Mouse (Mus musculus) midbrain, embryonic 11.5 days (tissue): ENCODE data around the gene 4930426L09Rik. TPM values are rescaled to one million over a fixed set of nuclear protein-coding genes. Genes with fewer than 3 reads are reported as not detected.

Experiments used
- ATAC-seq: fragments of 200-750 bp; cut with Nextera tagmentation; 2 replicates; pipeline ENCODE4 v1.8.0; 2017; ENCODE audit warnings: moderate TSS enrichment, moderate library complexity; ENCODE audit not compliant: low FRiP score
- DNase-seq: peaks from one replicate; pipeline ENCODE4 v3.0.0; 2015; ENCODE audit warnings: low spot score; ENCODE audit errors: missing footprints
- H3K27ac ChIP-seq: fragments of 300-500 bp; sonication (generic); 2 replicates; pipeline ENCODE4 v1.5.1; 2014; ENCODE audit warnings: low read depth, low read length
- H3K27me3 ChIP-seq: fragments of 300-500 bp; sonication (generic); 2 replicates; pipeline ENCODE4 v1.6.1; 2014; ENCODE audit warnings: mild to moderate bottlenecking, low read length, moderate library complexity, mixed read lengths; ENCODE audit not compliant: control insufficient read depth, insufficient read depth
- H3K36me3 ChIP-seq: fragments of 300-500 bp; sonication (generic); 2 replicates; pipeline ENCODE4 v1.6.1; 2014; ENCODE audit warnings: mild to moderate bottlenecking, low read length, moderate library complexity, mixed read lengths; ENCODE audit not compliant: control insufficient read depth, insufficient read depth
- H3K4me1 ChIP-seq: fragments of 300-500 bp; sonication (generic); 2 replicates; pipeline ENCODE4 v1.6.1; 2014; ENCODE audit warnings: low read length; ENCODE audit not compliant: control insufficient read depth, insufficient read depth
- H3K4me2 ChIP-seq: fragments of 300-500 bp; sonication (generic); 2 replicates; pipeline ENCODE4 v1.6.1; 2014; ENCODE audit warnings: mild to moderate bottlenecking, moderate library complexity
- H3K4me3 ChIP-seq: fragments of 300-500 bp; sonication (generic); 2 replicates; pipeline ENCODE4 v1.5.1; 2014; ENCODE audit warnings: low read depth, low read length
- H3K9ac ChIP-seq: fragments of 300-500 bp; sonication (generic); 2 replicates; pipeline ENCODE4 v1.6.1; 2014; ENCODE audit warnings: low read length
- H3K9me3 ChIP-seq: fragments of 300-500 bp; sonication (generic); 2 replicates; pipeline ENCODE4 v1.6.1; 2016; ENCODE audit warnings: low read length; ENCODE audit not compliant: control insufficient read depth
- WGBS: fragments of 180-500 bp; shearing (Covaris S2); extraction: QIAGEN DNeasy Blood & Tissue Kit; methylation state at CpG from one replicate; pipeline ENCODE4 v1.1.7; 2014; 5-methylcytosine and 5-hydroxymethylcytosine counted together
- polyA plus RNA-seq: library from polyadenylated mRNA; unstranded; fragments of >200 nt; fragmentation: Nextera tagmentation; extraction: Ambion mirVana; gene quantifications from 2 replicates; pipeline ENCODE4 v1.2.1, GENCODE M21; 2014

The 4930426L09Rik gene
- 0.29 and 0.38 TPM in 2 replicates for polyA plus RNA-seq

DNA sequence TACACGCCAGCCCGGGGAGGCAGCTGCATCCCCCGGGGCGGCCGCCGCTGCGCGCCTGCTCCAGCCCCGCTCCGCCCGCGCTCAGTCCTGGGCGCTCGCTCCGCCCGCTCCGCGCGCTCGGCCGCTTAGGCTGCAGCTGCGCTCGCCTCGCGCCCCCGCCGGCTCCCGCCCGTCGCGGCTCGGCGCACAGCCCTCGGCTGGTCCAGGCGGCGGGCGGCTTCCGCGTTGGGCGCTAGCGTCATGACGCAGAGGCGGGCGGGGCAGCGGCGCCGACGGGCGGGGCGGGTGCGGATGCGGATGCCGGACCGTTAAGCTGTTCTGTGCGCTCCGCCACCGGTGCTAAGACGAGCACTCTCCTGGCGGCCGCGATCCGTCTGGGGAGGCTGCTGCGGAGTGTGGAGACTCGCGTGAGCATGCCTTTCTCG is at the start of gene 4930426L09Rik, which contains the start of gene Pip4k2a:
Gene 4930426L09Rik, plus strand, starts transcription at position 290 of the 425 bp plus-strand sequence.
Gene Pip4k2a, minus strand, starts transcription at position 73 of the 425 bp plus-strand sequence.
- 0% methylated on average over 48 of the region's 66 CpGs for WGBS
- H3K4me3 ChIP-seq = peak within 1 kb of the TSS; percentile 72
- H3K9ac ChIP-seq = peak within 1 kb of the TSS; percentile 82
- H3K4me1 ChIP-seq = peaks cover 12% of the 10 kb centered on the region
- H3K27ac ChIP-seq = peak within 1 kb of the TSS; percentile 82
- no peaks in the 10 kb centered on the region for H3K27me3 ChIP-seq
- ATAC-seq = peak; percentile 96
- H3K4me2 ChIP-seq = peak within 1 kb of the TSS; percentile 96
- H3K9me3 ChIP-seq = no peaks in the 10 kb centered on the region
- peak; percentile 98 for DNase-seq
- H3K36me3 ChIP-seq = no peaks in the 10 kb centered on the region

DNA sequence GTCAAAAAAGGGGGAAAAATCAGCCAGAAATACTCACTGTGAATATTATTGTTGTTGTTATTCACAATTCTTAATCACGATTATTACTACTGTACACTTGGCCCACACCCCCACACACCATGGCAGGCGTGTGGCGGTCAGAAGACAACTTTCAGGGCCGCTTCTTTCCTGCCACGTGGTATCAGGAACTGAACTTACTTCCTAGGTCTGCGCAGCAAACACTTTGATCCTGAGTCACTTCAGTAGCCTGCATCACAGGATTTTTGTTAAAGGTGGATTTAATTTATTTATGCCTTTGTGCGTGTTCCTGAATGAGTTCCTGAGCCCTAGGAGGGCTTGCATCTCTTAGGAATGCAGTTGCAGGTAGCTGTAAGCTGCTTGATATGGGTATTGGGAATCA is 49.4 kb upstream of the 4930426L09Rik start:
- H3K36me3 ChIP-seq = no peaks in the 10 kb centered on the region
- no peak overlapping the region for H3K27ac ChIP-seq
- no peak for DNase-seq
- 87% methylated on average over 7 of the region's 7 CpGs for WGBS
- H3K4me1 ChIP-seq = no peaks in the 10 kb centered on the region
- no peak for ATAC-seq
- H3K4me3 ChIP-seq = no peak overlapping the region
- H3K9ac ChIP-seq = no peak overlapping the region
- no peaks in the 10 kb centered on the region for H3K27me3 ChIP-seq
- H3K9me3 ChIP-seq = no peaks in the 10 kb centered on the region
- H3K4me2 ChIP-seq = no peak overlapping the region

DNA sequence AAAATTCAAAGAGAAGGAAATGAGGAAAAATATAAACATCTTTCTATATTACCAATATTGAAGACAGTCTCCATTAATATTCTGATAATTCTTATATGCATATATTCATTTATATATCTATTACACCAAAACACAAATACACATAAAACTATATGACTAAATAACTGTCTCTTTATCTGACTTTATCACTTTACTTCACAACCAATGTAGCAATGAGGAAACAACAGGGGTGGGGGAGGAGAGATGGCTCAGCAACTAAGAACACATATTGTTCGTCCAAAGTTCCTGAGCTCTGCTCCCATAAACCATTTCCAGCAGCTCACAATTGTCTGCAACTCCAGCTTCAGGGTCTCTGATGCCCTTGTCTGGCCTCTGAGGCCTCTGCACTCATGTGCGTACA is 47.4 kb upstream of the 4930426L09Rik start:
- DNase-seq (no peak), ATAC-seq (no peak)
- H3K36me3 ChIP-seq = no peaks in the 10 kb centered on the region
- H3K27me3 ChIP-seq = no peaks in the 10 kb centered on the region
- no peaks in the 10 kb centered on the region for H3K9me3 ChIP-seq
- H3K27ac ChIP-seq = no peak overlapping the region
- 78% methylated on average over 2 of the region's 2 CpGs for WGBS
- no peak overlapping the region for H3K4me2 ChIP-seq
- no peak overlapping the region for H3K4me3 ChIP-seq
- H3K9ac ChIP-seq = no peak overlapping the region
- H3K4me1 ChIP-seq = no peaks in the 10 kb centered on the region

DNA sequence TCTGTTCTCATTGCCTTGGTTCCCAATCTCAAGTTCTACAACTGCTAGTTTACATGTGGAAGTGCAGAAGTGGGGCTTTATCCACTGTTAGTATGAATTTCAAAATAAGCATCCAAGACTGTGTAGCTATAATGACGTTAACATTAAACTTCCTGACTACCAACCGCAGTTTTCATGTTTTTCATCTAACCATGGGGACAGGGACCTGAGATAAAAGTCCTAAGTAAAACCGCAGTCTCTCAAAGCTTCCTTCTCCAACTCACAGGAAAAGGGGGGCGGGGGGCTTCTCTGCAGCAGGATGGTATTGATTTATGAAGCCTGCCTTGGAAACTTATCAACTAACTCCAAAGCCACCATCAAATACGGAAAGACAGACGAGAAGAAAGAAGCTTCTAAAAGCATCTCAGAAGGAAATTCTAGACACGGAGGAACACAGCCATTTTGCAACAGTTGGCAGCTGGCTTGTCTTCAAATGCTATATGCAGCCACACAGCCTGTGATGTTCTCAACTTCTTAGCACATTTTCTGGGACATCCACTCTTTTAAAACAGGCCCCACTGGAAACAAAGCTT is 46.0 kb upstream of the 4930426L09Rik start:
- Histone ChIP-seq H3K27me3 (no peaks in the 10 kb centered on the region), H3K36me3 (no peaks in the 10 kb centered on the region), H3K4me1 (no peaks in the 10 kb centered on the region), H3K9ac (no peak overlapping the region), H3K9me3 (no peaks in the 10 kb centered on the region), H3K27ac (no peak overlapping the region), H3K4me2 (no peak overlapping the region), H3K4me3 (no peak overlapping the region)
- no peak for ATAC-seq
- DNase-seq = no peak
- 84% methylated on average over 7 of the region's 7 CpGs for WGBS

DNA sequence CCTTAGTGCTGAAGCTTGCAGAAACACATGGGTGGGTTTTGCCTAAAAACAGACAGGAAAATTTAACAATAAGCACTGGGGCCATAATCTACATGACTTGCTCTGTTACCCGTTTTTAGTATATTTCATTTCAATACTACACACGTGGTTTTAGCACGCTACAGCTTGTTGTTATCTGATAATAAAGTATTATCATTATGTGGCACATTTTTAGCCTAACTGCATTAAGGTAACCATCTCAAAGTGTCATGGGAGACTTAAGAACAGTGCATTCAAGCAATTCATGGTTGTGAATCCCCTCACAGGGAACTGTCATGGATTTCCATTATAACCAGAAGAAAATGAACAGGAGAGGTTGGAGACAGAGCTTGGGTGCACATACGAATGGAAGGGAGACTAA is 43.7 kb upstream of the 4930426L09Rik start:
- no peak overlapping the region for H3K4me3 ChIP-seq
- ATAC-seq (no peak), DNase-seq (no peak)
- H3K9ac ChIP-seq = no peak overlapping the region
- 88% methylated on average over 4 of the region's 4 CpGs for WGBS
- H3K36me3 ChIP-seq = no peaks in the 10 kb centered on the region
- no peak overlapping the region for H3K27ac ChIP-seq
- H3K9me3 ChIP-seq = no peaks in the 10 kb centered on the region
- no peaks in the 10 kb centered on the region for H3K27me3 ChIP-seq
- H3K4me2 ChIP-seq = no peak overlapping the region
- H3K4me1 ChIP-seq = no peaks in the 10 kb centered on the region

DNA sequence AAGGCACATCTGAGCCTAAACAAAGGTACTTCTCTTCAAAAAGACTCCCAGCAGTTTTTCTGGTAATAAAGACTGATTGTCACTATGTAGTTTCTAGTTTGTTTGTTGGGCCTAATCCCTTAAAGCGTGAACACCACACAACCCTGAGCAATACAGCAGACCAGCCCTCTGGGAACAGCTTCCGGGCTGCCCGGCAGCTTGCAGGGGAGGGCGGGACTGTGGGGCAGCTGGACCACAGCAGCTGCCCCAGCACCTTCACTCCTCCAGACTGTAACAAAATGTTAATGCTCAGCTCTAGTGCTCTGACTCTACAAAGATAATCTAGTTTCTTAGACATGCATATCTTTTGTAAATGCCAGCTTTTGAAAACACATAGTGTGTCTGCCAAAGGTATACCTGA is 43.1 kb upstream of the 4930426L09Rik start:
- Histone ChIP-seq H3K4me3 (no peak overlapping the region), H3K4me2 (no peak overlapping the region), H3K36me3 (no peaks in the 10 kb centered on the region), H3K9ac (no peak overlapping the region), H3K27me3 (no peaks in the 10 kb centered on the region), H3K4me1 (no peaks in the 10 kb centered on the region), H3K9me3 (no peaks in the 10 kb centered on the region), H3K27ac (no peak overlapping the region)
- DNase-seq (no peak), ATAC-seq (no peak; the same call in 1 of the 2 replicates)
- 29% methylated on average over 4 of the region's 4 CpGs for WGBS

DNA sequence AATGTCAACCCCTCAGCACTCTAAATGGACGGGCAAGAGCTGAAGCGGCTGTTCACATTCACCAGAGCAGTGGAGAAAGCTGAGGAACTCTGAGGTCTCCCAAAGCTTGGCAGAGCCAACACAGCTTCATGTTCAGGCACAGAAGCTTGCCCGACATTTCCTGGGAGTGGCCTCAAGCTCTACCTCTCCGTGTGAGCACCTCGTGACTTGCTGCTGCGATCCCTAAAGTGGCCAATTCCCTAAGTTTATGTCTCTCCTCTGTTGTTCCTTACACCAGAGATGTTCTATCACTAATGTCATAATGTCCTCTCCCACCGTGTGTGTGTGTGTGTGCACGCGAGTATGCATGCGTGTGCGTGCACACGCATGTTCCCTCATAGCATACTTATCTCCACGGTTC is 42.5 kb upstream of the 4930426L09Rik start:
- peaks cover 2% of the 10 kb centered on the region for H3K4me1 ChIP-seq
- no peak for ATAC-seq
- 93% methylated on average over 13 of the region's 13 CpGs for WGBS

DNA sequence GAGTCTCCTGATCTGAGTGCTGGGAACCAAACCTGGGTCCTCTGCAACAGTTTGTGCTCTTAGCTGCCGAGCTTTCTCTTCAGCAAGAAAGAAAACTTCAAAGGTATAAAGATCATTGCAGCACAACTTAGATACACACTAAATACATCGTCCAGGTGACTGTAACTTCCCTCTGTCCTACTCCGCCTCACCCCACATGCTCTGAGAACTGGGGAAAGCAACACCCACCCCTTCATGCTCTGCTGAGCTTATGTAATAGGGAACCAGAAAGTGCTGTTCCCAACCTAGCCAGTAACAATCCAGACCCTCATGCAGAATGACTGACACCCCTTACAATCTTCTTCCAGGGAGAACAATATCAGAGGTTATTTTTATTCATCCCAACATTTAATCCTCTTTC is 41.7 kb upstream of the 4930426L09Rik start:
- H3K27ac ChIP-seq = no peak overlapping the region
- H3K4me3 ChIP-seq = no peak overlapping the region
- H3K9ac ChIP-seq = no peak overlapping the region
- H3K27me3 ChIP-seq = no peaks in the 10 kb centered on the region
- WGBS = 65% methylated on average over 3 of the region's 3 CpGs
- H3K36me3 ChIP-seq = no peaks in the 10 kb centered on the region
- H3K4me2 ChIP-seq = no peak overlapping the region
- ATAC-seq (no peak), DNase-seq (no peak)
- H3K9me3 ChIP-seq = no peaks in the 10 kb centered on the region
- H3K4me1 ChIP-seq = peaks cover 2% of the 10 kb centered on the region

More for the DNA sequence above, 42.5 kb upstream of the 4930426L09Rik start:
- no peak overlapping the region for H3K4me3 ChIP-seq
- H3K36me3 ChIP-seq = no peaks in the 10 kb centered on the region
- no peak overlapping the region for H3K27ac ChIP-seq
- H3K9ac ChIP-seq = no peak overlapping the region
- no peaks in the 10 kb centered on the region for H3K27me3 ChIP-seq
- no peak overlapping the region for H3K4me2 ChIP-seq
- no peak for DNase-seq
- H3K9me3 ChIP-seq = no peaks in the 10 kb centered on the region

DNA sequence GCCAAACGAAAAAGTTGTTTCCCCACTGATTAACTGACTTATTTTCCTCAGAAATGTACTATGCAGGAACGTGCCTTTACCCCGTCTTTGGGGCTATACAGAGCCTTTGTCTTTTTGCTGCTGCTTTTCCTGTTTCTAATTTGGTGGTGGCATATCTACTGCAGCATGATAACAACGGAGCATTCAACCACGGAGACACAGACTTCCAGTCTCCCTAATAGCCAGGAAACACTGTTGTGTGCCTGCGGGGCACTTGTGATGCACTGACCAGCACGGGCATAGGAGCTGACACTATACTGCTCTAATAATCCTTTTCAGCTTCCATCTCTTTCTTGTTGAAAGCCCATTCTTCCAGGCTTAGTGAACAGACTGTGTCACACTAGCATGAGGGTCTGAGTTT is 41.2 kb upstream of the 4930426L09Rik start:
- Histone ChIP-seq H3K27ac (no peak overlapping the region), H3K9ac (no peak overlapping the region), H3K4me2 (no peak overlapping the region), H3K9me3 (no peaks in the 10 kb centered on the region), H3K36me3 (no peaks in the 10 kb centered on the region), H3K27me3 (no peaks in the 10 kb centered on the region), H3K4me3 (no peak overlapping the region), H3K4me1 (peaks cover 2% of the 10 kb centered on the region)
- WGBS = 72% methylated on average over 7 of the region's 7 CpGs
- ATAC-seq (no peak), DNase-seq (no peak)
